Mouse (Mus musculus): ENCODE measurements at regions not wholly inside any gene's neighbourhood (a gene's known extent, or its start where the extent isn't known, plus 50 kb on each side); places are given as distances from the start of the nearest gene placed in this dataset.

- peak overlapping the region; percentile 90 for H3K27ac ChIP-seq (ENCODE audit: low read depth, low read length)
- peak overlapping the region; percentile 86 for H3K9ac ChIP-seq (ENCODE audit: low read length)
- ATAC-seq (replicated peaks; ENCODE audit: low FRiP score) (no peak), DNase-seq (ENCODE audit: low spot score) (no peak)
- no peaks in the 10 kb centered on the region for H3K27me3 ChIP-seq (ENCODE audit: control insufficient read depth, insufficient read depth, low read length)
- peak overlapping the region; percentile 83 for H3K4me2 ChIP-seq (ENCODE audit: low read depth, low read length, severe bottlenecking)
- H3K36me3 ChIP-seq (ENCODE audit: control insufficient read depth, insufficient read depth, low read length): no peaks in the 10 kb centered on the region
- peak overlapping the region; percentile 45 for H3K4me3 ChIP-seq (ENCODE audit: low read depth, low read length)
- WGBS: 24% methylated on average over 13 of the region's 13 CpGs
- peaks cover 8% of the 10 kb centered on the region for H3K4me1 ChIP-seq (replicated peaks; ENCODE audit: control insufficient read depth, insufficient read depth, low read length)
- H3K9me3 ChIP-seq (ENCODE audit: control insufficient read depth, low read length): no peaks in the 10 kb centered on the region
These were observed 69.6 kb downstream of the Zfp706 start for GRCm38 (mm10) chr15:36937757-36938498.

GRCm38 (mm10) chr15:36937067-36937657 is 70.4 kb downstream of the Zfp706 start:
- no peak overlapping the region for H3K9ac ChIP-seq (ENCODE audit: low read length)
- no peak overlapping the region for H3K4me2 ChIP-seq (ENCODE audit: low read depth, low read length, severe bottlenecking)
- peaks cover 8% of the 10 kb centered on the region for H3K4me1 ChIP-seq (replicated peaks; ENCODE audit: control insufficient read depth, insufficient read depth, low read length)
- DNase-seq (ENCODE audit: low spot score) (no peak), ATAC-seq (replicated peaks; ENCODE audit: low FRiP score) (no peak)
- WGBS: 85% methylated on average over 11 of the region's 11 CpGs
- no peaks in the 10 kb centered on the region for H3K27me3 ChIP-seq (ENCODE audit: control insufficient read depth, insufficient read depth, low read length)
- H3K36me3 ChIP-seq (ENCODE audit: control insufficient read depth, insufficient read depth, low read length): no peaks in the 10 kb centered on the region
- no peak overlapping the region for H3K4me3 ChIP-seq (ENCODE audit: low read depth, low read length)
- no peaks in the 10 kb centered on the region for H3K9me3 ChIP-seq (ENCODE audit: control insufficient read depth, low read length)
- H3K27ac ChIP-seq (ENCODE audit: low read depth, low read length): no peak overlapping the region

GRCm38 (mm10) chr15:36934801-36935200 is 72.8 kb downstream of the Zfp706 start:
- Histone ChIP-seq H3K27me3 (ENCODE audit: control insufficient read depth, insufficient read depth, low read length) (no peaks in the 10 kb centered on the region), H3K4me2 (ENCODE audit: low read depth, low read length, severe bottlenecking) (no peak overlapping the region), H3K9ac (ENCODE audit: low read length) (no peak overlapping the region), H3K36me3 (ENCODE audit: control insufficient read depth, insufficient read depth, low read length) (no peaks in the 10 kb centered on the region), H3K4me3 (ENCODE audit: low read depth, low read length) (no peak overlapping the region), H3K27ac (ENCODE audit: low read depth, low read length) (no peak overlapping the region), H3K4me1 (replicated peaks; ENCODE audit: control insufficient read depth, insufficient read depth, low read length) (peaks cover 8% of the 10 kb centered on the region), H3K9me3 (ENCODE audit: control insufficient read depth, low read length) (no peaks in the 10 kb centered on the region)
- ATAC-seq (replicated peaks; ENCODE audit: low FRiP score) (no peak), DNase-seq (ENCODE audit: low spot score) (no peak)
- 54% methylated on average over 3 of the region's 3 CpGs for WGBS

GRCm38 (mm10) chr15:36933581-36933991 is 74.0 kb downstream of the Zfp706 start:
- peaks cover 6% of the 10 kb centered on the region for H3K4me1 ChIP-seq (replicated peaks; ENCODE audit: control insufficient read depth, insufficient read depth, low read length)
- no peaks in the 10 kb centered on the region for H3K9me3 ChIP-seq (ENCODE audit: control insufficient read depth, low read length)
- 87% methylated on average over 2 of the region's 2 CpGs for WGBS
- no peak overlapping the region for H3K4me3 ChIP-seq (ENCODE audit: low read depth, low read length)
- H3K36me3 ChIP-seq (ENCODE audit: control insufficient read depth, insufficient read depth, low read length): no peaks in the 10 kb centered on the region
- H3K4me2 ChIP-seq (ENCODE audit: low read depth, low read length, severe bottlenecking): no peak overlapping the region
- no peak for DNase-seq (ENCODE audit: low spot score)
- no peak for ATAC-seq (replicated peaks; ENCODE audit: low FRiP score)
- no peaks in the 10 kb centered on the region for H3K27me3 ChIP-seq (ENCODE audit: control insufficient read depth, insufficient read depth, low read length)
- H3K9ac ChIP-seq (ENCODE audit: low read length): no peak overlapping the region
- H3K27ac ChIP-seq (ENCODE audit: low read depth, low read length): no peak overlapping the region

GRCm38 (mm10) chr15:36931460-36931859 is 76.1 kb downstream of the Zfp706 start:
- H3K9ac ChIP-seq (ENCODE audit: low read length): no peak overlapping the region
- H3K4me3 ChIP-seq (ENCODE audit: low read depth, low read length): no peak overlapping the region
- ATAC-seq (replicated peaks; ENCODE audit: low FRiP score) (no peak), DNase-seq (ENCODE audit: low spot score) (no peak)
- no peak overlapping the region for H3K27ac ChIP-seq (ENCODE audit: low read depth, low read length)
- no peak overlapping the region for H3K4me2 ChIP-seq (ENCODE audit: low read depth, low read length, severe bottlenecking)
- H3K9me3 ChIP-seq (ENCODE audit: control insufficient read depth, low read length): no peaks in the 10 kb centered on the region
- H3K4me1 ChIP-seq (replicated peaks; ENCODE audit: control insufficient read depth, insufficient read depth, low read length): no peaks in the 10 kb centered on the region
- WGBS: 76% methylated on average over 2 of the region's 2 CpGs
- no peaks in the 10 kb centered on the region for H3K36me3 ChIP-seq (ENCODE audit: control insufficient read depth, insufficient read depth, low read length)
- H3K27me3 ChIP-seq (ENCODE audit: control insufficient read depth, insufficient read depth, low read length): no peaks in the 10 kb centered on the region

GRCm38 (mm10) chr15:36930433-36930832 is 77.1 kb downstream of the Zfp706 start:
- Histone ChIP-seq H3K27ac (ENCODE audit: low read depth, low read length) (no peak overlapping the region), H3K4me3 (ENCODE audit: low read depth, low read length) (no peak overlapping the region), H3K9ac (ENCODE audit: low read length) (no peak overlapping the region), H3K36me3 (ENCODE audit: control insufficient read depth, insufficient read depth, low read length) (no peaks in the 10 kb centered on the region), H3K27me3 (ENCODE audit: control insufficient read depth, insufficient read depth, low read length) (no peaks in the 10 kb centered on the region), H3K9me3 (ENCODE audit: control insufficient read depth, low read length) (no peaks in the 10 kb centered on the region), H3K4me1 (replicated peaks; ENCODE audit: control insufficient read depth, insufficient read depth, low read length) (no peaks in the 10 kb centered on the region), H3K4me2 (ENCODE audit: low read depth, low read length, severe bottlenecking) (no peak overlapping the region)
- ATAC-seq (replicated peaks; ENCODE audit: low FRiP score) (no peak), DNase-seq (ENCODE audit: low spot score) (no peak)
- WGBS: 81% methylated on average over 6 of the region's 6 CpGs

- 84% methylated on average over 2 of the region's 2 CpGs for WGBS
- H3K36me3 ChIP-seq (ENCODE audit: control insufficient read depth, insufficient read depth, low read length): no peaks in the 10 kb centered on the region
- DNase-seq (ENCODE audit: low spot score): no peak
- H3K27me3 ChIP-seq (ENCODE audit: control insufficient read depth, insufficient read depth, low read length): no peaks in the 10 kb centered on the region
- ATAC-seq (replicated peaks; ENCODE audit: low FRiP score): no peak
- H3K9ac ChIP-seq (ENCODE audit: low read length): no peak overlapping the region
- no peaks in the 10 kb centered on the region for H3K9me3 ChIP-seq (ENCODE audit: control insufficient read depth, low read length)
- H3K4me2 ChIP-seq (ENCODE audit: low read depth, low read length, severe bottlenecking): no peak overlapping the region
- no peak overlapping the region for H3K27ac ChIP-seq (ENCODE audit: low read depth, low read length)
- H3K4me1 ChIP-seq (replicated peaks; ENCODE audit: control insufficient read depth, insufficient read depth, low read length): no peaks in the 10 kb centered on the region
- no peak overlapping the region for H3K4me3 ChIP-seq (ENCODE audit: low read depth, low read length)
These were observed 77.8 kb downstream of the Zfp706 start for GRCm38 (mm10) chr15:36929786-36930185.

GRCm38 (mm10) chr15:36929088-36929487 is 78.5 kb downstream of the Zfp706 start:
- 92% methylated on average over 3 of the region's 3 CpGs for WGBS
- Histone ChIP-seq H3K9me3 (ENCODE audit: control insufficient read depth, low read length) (no peaks in the 10 kb centered on the region), H3K4me3 (ENCODE audit: low read depth, low read length) (no peak overlapping the region), H3K4me1 (replicated peaks; ENCODE audit: control insufficient read depth, insufficient read depth, low read length) (no peaks in the 10 kb centered on the region), H3K9ac (ENCODE audit: low read length) (no peak overlapping the region), H3K36me3 (ENCODE audit: control insufficient read depth, insufficient read depth, low read length) (no peaks in the 10 kb centered on the region), H3K4me2 (ENCODE audit: low read depth, low read length, severe bottlenecking) (no peak overlapping the region), H3K27me3 (ENCODE audit: control insufficient read depth, insufficient read depth, low read length) (no peaks in the 10 kb centered on the region), H3K27ac (ENCODE audit: low read depth, low read length) (no peak overlapping the region)
- DNase-seq (ENCODE audit: low spot score) (no peak), ATAC-seq (replicated peaks; ENCODE audit: low FRiP score) (no peak)

GRCm38 (mm10) chr15:36928678-36929077 is 78.9 kb downstream of the Zfp706 start:
- Histone ChIP-seq H3K27me3 (ENCODE audit: control insufficient read depth, insufficient read depth, low read length) (no peaks in the 10 kb centered on the region), H3K4me2 (ENCODE audit: low read depth, low read length, severe bottlenecking) (no peak overlapping the region), H3K36me3 (ENCODE audit: control insufficient read depth, insufficient read depth, low read length) (no peaks in the 10 kb centered on the region), H3K9ac (ENCODE audit: low read length) (no peak overlapping the region), H3K27ac (ENCODE audit: low read depth, low read length) (no peak overlapping the region), H3K4me1 (replicated peaks; ENCODE audit: control insufficient read depth, insufficient read depth, low read length) (no peaks in the 10 kb centered on the region), H3K4me3 (ENCODE audit: low read depth, low read length) (no peak overlapping the region), H3K9me3 (ENCODE audit: control insufficient read depth, low read length) (no peaks in the 10 kb centered on the region)
- WGBS: 91% methylated on average over 4 of the region's 4 CpGs
- DNase-seq (ENCODE audit: low spot score): no peak
- ATAC-seq (replicated peaks; ENCODE audit: low FRiP score): no peak
